Mouse (Mus musculus): Measurements from ENCODE around the gene Rmdn3.

DNA sequence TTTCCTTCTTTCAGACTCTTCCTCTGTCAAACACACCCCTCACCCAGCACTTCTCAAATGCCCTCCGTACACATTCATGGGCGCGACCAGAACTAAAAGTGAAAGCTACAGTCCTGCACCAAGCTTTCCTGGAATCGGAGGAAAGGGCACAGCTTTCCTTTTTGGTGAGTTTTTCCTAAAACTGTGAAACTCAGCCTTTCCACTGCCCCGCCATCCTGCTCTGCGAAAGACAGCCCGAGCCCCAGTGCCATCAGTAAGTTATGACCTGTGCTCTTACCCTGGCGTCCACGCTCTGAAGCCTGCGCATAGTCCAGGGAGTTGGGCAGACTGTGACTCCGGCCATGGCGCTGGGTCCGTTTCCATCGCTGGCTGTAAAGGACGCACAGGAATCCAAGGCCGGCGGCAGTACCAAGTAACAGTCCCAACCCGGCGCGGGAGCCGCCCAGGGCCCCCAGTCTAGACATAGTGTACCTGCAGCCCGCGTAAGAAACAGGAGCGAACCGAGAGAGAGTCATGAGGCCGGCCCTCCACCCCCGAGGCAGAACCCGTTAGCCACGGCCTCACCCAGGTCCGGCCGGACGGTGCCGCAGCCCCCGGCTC is 653 bp downstream of the Rmdn3 start:
- no peak for TF ChIP-seq CTCF (IDR thresholded peaks at IDR 0.05; ENCODE audit: control insufficient read depth, insufficient read depth, insufficient read length)
- TF ChIP-seq USF1 (IDR thresholded peaks at IDR 0.05; ENCODE audit: low read depth), result no peak
